Mouse (Mus musculus) kidney, embryonic 16.5 days (tissue): ENCODE results near the gene Qrfp. TPM values are rescaled to one million over a fixed set of nuclear protein-coding genes. Genes with fewer than 3 reads are reported as not detected.

ENCODE experiments used
- ATAC-seq: fragments of 200-750 bp; cut with Nextera tagmentation; 2 replicates; pipeline ENCODE4 v1.8.0; 2017; ENCODE audit warnings: moderate TSS enrichment; ENCODE audit not compliant: low FRiP score, low TSS enrichment
- H3K27ac ChIP-seq: fragments of 300-500 bp; sonication (generic); 2 replicates; pipeline ENCODE4 v1.5.1; 2014; ENCODE audit warnings: low read length
- H3K27me3 ChIP-seq: fragments of 300-500 bp; sonication (generic); 2 replicates; pipeline ENCODE4 v1.6.1; 2014; ENCODE audit warnings: low read length, control low read depth, mixed read lengths; ENCODE audit not compliant: insufficient read depth
- H3K36me3 ChIP-seq: fragments of 300-500 bp; sonication (generic); 2 replicates; pipeline ENCODE4 v1.6.1; 2014; ENCODE audit warnings: low read length, control low read depth, mixed read lengths; ENCODE audit not compliant: insufficient read depth
- H3K4me1 ChIP-seq: fragments of 300-500 bp; sonication (generic); 2 replicates; pipeline ENCODE4 v1.6.1; 2014; ENCODE audit warnings: low read length, control low read depth, mixed read lengths; ENCODE audit not compliant: insufficient read depth
- H3K4me2 ChIP-seq: fragments of 300-500 bp; sonication (generic); replicated peaks from 2 replicates; pipeline ENCODE4 v1.6.1; 2014; ENCODE audit warnings: low read depth, low read length
- H3K4me3 ChIP-seq: fragments of 300-500 bp; sonication (generic); 2 replicates; pipeline ENCODE4 v1.5.1; 2014; ENCODE audit warnings: mild to moderate bottlenecking, low read length
- H3K9ac ChIP-seq: fragments of 300-500 bp; sonication (generic); replicated peaks from 2 replicates; pipeline ENCODE4 v1.6.1; 2014; ENCODE audit warnings: low read length
- H3K9me3 ChIP-seq: fragments of 300-500 bp; sonication (generic); 2 replicates; pipeline ENCODE4 v1.6.1; 2016; ENCODE audit warnings: low read length, control low read depth
- WGBS: fragments of 180-500 bp; shearing (Covaris S2); extraction: QIAGEN DNeasy Blood & Tissue Kit; methylation state at CpG from one replicate; pipeline ENCODE4 v1.1.7; 2014; 5-methylcytosine and 5-hydroxymethylcytosine counted together
- polyA plus RNA-seq: library from polyadenylated mRNA; unstranded; fragments of >200 nt; fragmentation: Nextera tagmentation; extraction: Ambion mirVana; gene quantifications from 2 replicates; pipeline ENCODE4 v1.2.1, GENCODE M21; 2015

The Qrfp gene
- polyA plus RNA-seq, 1 experiment from 2014 or later: not detected

DNA sequence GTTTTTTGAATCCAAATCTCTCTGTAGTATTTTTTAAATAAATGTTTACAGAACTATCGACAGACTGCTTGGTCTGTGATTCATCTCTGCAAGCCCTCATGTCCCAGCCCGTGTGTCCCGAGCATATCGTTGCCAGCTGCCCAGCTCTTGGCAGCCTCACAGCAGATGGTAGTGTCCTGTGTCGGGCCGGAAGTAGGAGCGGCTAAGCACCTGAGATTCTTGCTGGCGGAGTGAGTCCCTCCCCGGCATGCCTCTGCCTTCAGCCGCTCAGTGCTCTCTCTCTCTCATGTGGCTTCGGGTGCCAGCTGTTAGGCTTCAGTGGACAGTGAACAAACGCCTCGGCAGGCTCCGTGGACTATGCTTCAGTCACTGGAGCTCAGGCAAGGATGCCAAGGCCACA, 6.9 kb downstream of the Qrfp start:
- peaks cover 31% of the 10 kb centered on the region for H3K4me1 ChIP-seq
- no peaks in the 10 kb centered on the region for H3K9me3 ChIP-seq
- no peak overlapping the region for H3K9ac ChIP-seq
- peak; percentile 26; the same call in 1 of the 2 replicates for ATAC-seq
- no peak overlapping the region for H3K4me2 ChIP-seq
- H3K27ac ChIP-seq: no peak overlapping the region
- H3K27me3 ChIP-seq: no peaks in the 10 kb centered on the region
- 50% methylated on average over 14 of the region's 14 CpGs for WGBS
- H3K4me3 ChIP-seq: no peak overlapping the region
- H3K36me3 ChIP-seq: peaks cover 54% of the 10 kb centered on the region

DNA sequence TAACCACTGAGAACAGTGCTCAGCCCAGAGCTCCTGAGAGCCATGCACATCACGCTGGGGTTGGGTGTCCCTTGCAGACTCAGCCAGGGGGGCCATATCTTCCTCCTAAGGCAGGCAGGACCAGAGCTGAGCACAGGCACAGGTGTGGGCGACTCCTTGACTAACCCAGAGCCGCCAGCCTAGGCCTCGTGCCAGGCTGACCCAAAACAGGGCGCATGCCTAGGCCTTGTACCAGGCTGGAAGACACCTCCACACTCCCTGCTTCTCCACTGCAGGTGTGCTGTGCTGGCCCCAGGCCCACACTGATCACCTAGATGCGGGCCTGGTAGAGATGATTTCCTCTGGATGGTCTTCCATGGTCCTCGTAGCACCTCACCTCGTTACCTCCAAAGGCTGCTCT, 7.6 kb downstream of the Qrfp start:
- peaks cover 60% of the 10 kb centered on the region for H3K36me3 ChIP-seq
- ATAC-seq: no peak
- no peak overlapping the region for H3K4me2 ChIP-seq
- H3K27ac ChIP-seq: no peak overlapping the region
- H3K9ac ChIP-seq: no peak overlapping the region
- peaks cover 28% of the 10 kb centered on the region for H3K4me1 ChIP-seq
- 92% methylated on average over 8 of the region's 8 CpGs for WGBS
- H3K27me3 ChIP-seq: no peaks in the 10 kb centered on the region
- no peak overlapping the region for H3K4me3 ChIP-seq
- no peaks in the 10 kb centered on the region for H3K9me3 ChIP-seq

DNA sequence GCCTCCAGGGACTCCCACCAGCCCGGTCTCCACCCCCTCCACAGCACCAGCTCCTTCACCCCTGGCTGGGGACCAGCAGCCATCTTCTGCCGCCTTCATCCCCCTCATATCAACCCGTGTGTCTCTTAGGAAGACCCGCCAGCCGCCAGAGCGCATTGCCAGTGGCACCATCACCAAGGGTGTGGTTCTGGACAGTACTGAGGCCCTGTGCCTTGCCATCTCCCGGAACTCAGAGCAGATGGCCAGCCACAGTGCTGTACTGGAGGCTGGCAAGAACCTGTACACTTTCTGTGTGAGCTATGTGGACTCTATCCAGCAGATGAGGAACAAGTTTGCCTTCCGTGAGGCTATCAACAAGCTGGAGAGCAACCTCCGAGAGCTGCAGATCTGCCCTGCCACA, 9.0 kb downstream of the Qrfp start:
- H3K27ac ChIP-seq: no peak overlapping the region
- H3K4me2 ChIP-seq: no peak overlapping the region
- WGBS: 83% methylated on average over 9 of the region's 9 CpGs
- H3K27me3 ChIP-seq: no peaks in the 10 kb centered on the region
- H3K36me3 ChIP-seq: peaks cover 74% of the 10 kb centered on the region
- H3K9ac ChIP-seq: no peak overlapping the region
- H3K9me3 ChIP-seq: no peaks in the 10 kb centered on the region
- H3K4me3 ChIP-seq: no peak overlapping the region
- peaks cover 16% of the 10 kb centered on the region for H3K4me1 ChIP-seq
- ATAC-seq: no peak

DNA sequence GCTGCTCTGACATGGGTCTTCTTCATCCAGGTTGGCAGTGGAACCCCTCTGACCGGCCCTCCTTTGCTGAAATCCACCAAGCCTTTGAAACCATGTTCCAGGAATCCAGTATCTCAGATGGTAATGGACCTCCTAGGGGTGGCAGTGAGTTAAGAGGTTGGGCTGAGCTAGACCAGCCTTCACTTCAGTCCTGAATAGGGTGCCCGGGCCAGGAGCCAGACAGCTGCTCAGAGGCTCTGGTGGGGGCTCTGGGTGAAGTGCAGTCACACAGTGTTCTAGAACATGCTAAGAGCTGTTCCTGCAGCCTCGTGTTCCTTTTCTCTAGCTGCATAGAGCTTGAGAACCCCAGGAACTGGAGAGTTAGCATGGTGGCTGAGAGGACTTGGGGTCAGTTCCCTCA, 13.4 kb downstream of the Qrfp start:
- Histone ChIP-seq H3K27ac (no peak overlapping the region), H3K9me3 (no peaks in the 10 kb centered on the region), H3K4me3 (no peak overlapping the region), H3K4me2 (no peak overlapping the region), H3K4me1 (no peaks in the 10 kb centered on the region), H3K9ac (no peak overlapping the region), H3K36me3 (peaks cover 94% of the 10 kb centered on the region), H3K27me3 (no peaks in the 10 kb centered on the region)
- WGBS: 92% methylated on average over 3 of the region's 3 CpGs
- ATAC-seq: no peak

DNA sequence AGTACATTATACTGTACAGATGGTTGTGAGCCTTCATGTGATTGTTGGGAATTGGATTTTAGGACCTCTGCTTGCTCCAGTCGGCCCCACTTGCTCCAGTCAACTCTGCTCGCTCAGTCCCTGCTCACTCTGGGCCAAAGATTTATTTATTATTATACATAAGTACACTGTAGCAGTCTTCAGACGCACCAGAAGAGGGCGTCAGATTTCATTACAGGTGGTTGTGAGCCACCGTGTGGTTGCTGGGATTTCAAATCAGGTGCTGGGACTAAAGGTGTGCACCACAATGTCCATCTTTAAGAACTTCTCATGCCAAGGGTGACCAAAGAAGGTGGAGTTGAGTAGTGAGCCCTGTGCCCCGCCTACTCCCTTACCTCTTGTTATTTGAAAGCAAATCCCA, 17.8 kb downstream of the Qrfp start:
- ATAC-seq: no peak
- WGBS: 82% methylated on average over 6 of the region's 6 CpGs

DNA sequence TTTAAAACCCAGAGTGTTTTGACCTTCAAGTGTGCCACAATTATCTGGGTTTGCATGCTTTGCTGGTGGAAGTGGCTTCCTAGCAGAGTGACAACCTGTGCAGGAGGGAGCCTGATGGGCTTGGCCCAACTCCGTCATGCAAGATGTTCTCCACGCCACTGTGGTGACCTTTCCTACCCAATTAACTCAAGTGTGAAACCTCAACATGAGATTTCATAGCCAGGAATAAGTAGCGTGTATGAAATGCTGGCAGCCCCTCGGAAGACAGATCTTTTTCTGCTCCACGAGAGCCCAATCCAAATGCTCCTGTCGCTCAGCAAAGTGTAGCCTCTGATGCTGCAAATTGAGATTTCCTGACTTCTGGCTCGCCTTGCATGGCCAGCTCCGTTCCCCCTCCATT, 19.1 kb downstream of the Qrfp start:
- Histone ChIP-seq H3K4me3 (no peak overlapping the region), H3K4me2 (no peak overlapping the region), H3K27me3 (no peaks in the 10 kb centered on the region), H3K4me1 (no peaks in the 10 kb centered on the region), H3K36me3 (peaks cover 86% of the 10 kb centered on the region), H3K27ac (peak overlapping the region; percentile 3; the same call in 1 of the 2 replicates), H3K9ac (no peak overlapping the region), H3K9me3 (no peaks in the 10 kb centered on the region)
- no peak for ATAC-seq
- WGBS: 75% methylated on average over 8 of the region's 8 CpGs

More for the DNA sequence above, 17.8 kb downstream of the Qrfp start:
- Histone ChIP-seq H3K9ac (no peak overlapping the region), H3K27ac (no peak overlapping the region), H3K27me3 (no peaks in the 10 kb centered on the region), H3K9me3 (no peaks in the 10 kb centered on the region), H3K4me1 (no peaks in the 10 kb centered on the region), H3K36me3 (peaks cover 88% of the 10 kb centered on the region), H3K4me2 (no peak overlapping the region), H3K4me3 (no peak overlapping the region)

DNA sequence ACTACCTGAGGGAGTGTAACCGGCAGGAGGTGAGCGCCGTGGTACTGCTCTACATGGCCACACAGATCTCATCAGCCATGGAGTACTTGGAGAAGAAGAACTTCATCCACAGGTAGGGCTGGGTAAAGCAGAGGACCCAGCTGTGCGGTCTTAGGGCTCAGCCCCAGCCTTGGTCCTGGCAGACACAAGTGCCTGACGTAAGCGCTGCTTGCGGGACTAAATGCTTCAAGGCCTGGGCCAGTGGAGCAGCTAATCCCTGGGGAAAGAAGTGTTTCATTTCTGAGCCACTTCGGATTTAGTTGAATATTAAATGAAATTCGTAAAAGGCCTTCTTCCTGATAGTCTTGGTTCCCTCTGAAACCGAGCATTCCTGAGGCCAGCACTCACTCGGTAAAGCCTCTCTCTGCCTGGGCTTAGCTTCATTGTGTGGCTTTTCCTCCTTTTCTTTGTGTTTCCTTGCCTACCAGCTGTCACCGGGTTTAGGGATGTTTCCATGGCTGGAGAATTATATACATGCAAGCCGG, 19.6 kb downstream of the Qrfp start:
- WGBS: 78% methylated on average over 13 of the region's 13 CpGs
- Histone ChIP-seq H3K27ac (0 out of 2 replicates have a peak overlapping the region, but pooled peaks have one; percentile 3), H3K9me3 (no peaks in the 10 kb centered on the region)

DNA sequence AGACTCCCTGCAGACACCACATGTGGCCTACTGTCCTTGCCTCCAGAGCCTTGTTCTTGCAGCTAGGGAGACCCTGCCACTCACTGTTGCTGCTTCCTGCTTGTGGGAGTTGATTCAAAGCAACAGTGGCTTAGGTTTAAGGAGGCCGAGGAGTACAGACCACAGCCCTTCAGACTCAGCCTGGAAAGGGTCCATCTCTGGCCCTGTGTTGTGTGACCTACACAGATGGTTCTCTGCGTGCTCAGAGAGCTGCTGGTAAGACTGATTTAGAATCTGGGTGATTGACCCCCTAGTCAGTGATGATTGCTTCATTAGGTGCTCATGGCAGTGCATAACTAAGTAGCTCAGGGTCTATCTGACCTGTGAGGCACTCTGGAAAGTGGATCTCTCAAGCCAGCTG, 21.2 kb downstream of the Qrfp start:
- WGBS: 77% methylated on average over 2 of the region's 2 CpGs
- Histone ChIP-seq H3K4me2 (no peak overlapping the region), H3K9me3 (no peaks in the 10 kb centered on the region), H3K9ac (no peak overlapping the region), H3K27ac (no peak overlapping the region), H3K4me3 (no peak overlapping the region), H3K4me1 (no peaks in the 10 kb centered on the region), H3K27me3 (no peaks in the 10 kb centered on the region), H3K36me3 (peaks cover 87% of the 10 kb centered on the region)
- no peak for ATAC-seq

More for the DNA sequence above, 19.6 kb downstream of the Qrfp start:
- H3K9ac ChIP-seq: no peak overlapping the region
- no peaks in the 10 kb centered on the region for H3K4me1 ChIP-seq
- no peak for ATAC-seq
- H3K4me3 ChIP-seq: no peak overlapping the region
- H3K4me2 ChIP-seq: no peak overlapping the region
- H3K27me3 ChIP-seq: no peaks in the 10 kb centered on the region
- H3K36me3 ChIP-seq: peaks cover 86% of the 10 kb centered on the region

DNA sequence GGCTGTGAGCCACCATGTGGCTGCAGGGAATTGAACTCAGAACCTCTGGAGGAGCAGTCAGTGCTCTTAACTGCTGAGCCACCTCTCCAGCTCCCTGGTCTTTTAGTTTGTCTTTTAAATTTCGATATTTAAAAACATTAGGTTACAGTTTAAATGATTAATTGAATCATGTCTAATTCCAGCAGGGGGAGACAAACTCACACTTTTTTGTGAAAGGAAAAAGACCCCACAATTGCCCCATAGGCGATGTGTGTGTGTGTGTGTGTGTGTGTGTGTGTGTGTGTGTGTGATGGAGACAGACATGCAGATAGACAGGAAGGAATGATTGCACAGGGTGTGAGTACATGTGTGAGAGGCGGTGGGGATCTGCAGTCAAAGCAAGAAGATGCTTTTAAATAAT, 22.2 kb downstream of the Qrfp start:
- Histone ChIP-seq H3K27me3 (no peaks in the 10 kb centered on the region), H3K27ac (no peak overlapping the region), H3K36me3 (peaks cover 80% of the 10 kb centered on the region), H3K4me2 (no peak overlapping the region), H3K9me3 (no peaks in the 10 kb centered on the region), H3K4me1 (no peaks in the 10 kb centered on the region), H3K9ac (no peak overlapping the region), H3K4me3 (no peak overlapping the region)
- 70% methylated on average over 3 of the region's 3 CpGs for WGBS
- no peak for ATAC-seq

DNA sequence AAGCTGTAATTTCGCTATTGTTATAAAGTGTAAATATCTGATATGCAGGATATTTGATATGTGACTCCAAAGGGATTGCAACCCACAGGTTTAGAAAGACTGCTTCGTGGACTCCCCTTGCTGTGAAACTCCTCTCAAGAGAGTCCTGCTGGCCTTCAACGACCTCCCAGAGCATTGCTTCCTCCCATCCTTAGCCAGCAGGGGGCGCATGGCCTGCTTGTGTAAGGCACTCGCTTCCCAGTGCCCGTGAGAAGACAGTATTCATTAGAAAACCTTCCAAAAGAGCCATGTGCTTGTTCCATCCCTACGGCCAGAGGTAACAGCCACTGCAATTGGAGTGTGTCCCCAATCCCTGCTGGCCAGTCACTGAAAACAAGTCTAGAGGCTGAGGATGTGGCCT, 23.4 kb downstream of the Qrfp start:
- Histone ChIP-seq H3K9ac (no peak overlapping the region), H3K4me2 (no peak overlapping the region), H3K27ac (no peak overlapping the region), H3K4me3 (no peak overlapping the region), H3K9me3 (no peaks in the 10 kb centered on the region), H3K27me3 (no peaks in the 10 kb centered on the region), H3K36me3 (peaks cover 74% of the 10 kb centered on the region), H3K4me1 (no peaks in the 10 kb centered on the region)
- no peak for ATAC-seq
- WGBS: 16% methylated on average over 7 of the region's 7 CpGs
